Mouse (Mus musculus) thymus, adult 2 months (tissue): Measurements from ENCODE around the gene Phldb1. TPM values are rescaled to one million over a fixed set of nuclear protein-coding genes. Genes with fewer than 3 reads are reported as not detected.
A peak's percentile ranks its signal among the peaks of the same experiment; 100 is the strongest.

Experiments
- DNase-seq: peaks from one replicate; pipeline ENCODE4 v3.0.0; 2021
- H3K27ac ChIP-seq: fragments of 200-500 bp; 2 replicates; pipeline ENCODE4 v1.5.1; 2012; ENCODE audit warnings: low read length, control low read depth; ENCODE audit not compliant: control insufficient read depth, insufficient read depth
- H3K27me3 ChIP-seq: fragments of 200-500 bp; 2 replicates; pipeline ENCODE4 v1.6.1; 2012; ENCODE audit warnings: mild to moderate bottlenecking, low read length, moderate library complexity, mixed read lengths; ENCODE audit not compliant: control insufficient read depth, insufficient read depth
- H3K36me3 ChIP-seq: fragments of 200-500 bp; 2 replicates; pipeline ENCODE4 v1.6.1; 2012; ENCODE audit warnings: mild to moderate bottlenecking, low read length, moderate library complexity; ENCODE audit not compliant: control insufficient read depth, insufficient read depth
- H3K4me1 ChIP-seq: fragments of 200-500 bp; replicated peaks from 2 replicates; pipeline ENCODE4 v1.6.1; 2012; ENCODE audit warnings: low read length; ENCODE audit not compliant: control insufficient read depth, insufficient read depth
- H3K4me3 ChIP-seq: fragments of 200-500 bp; 2 replicates; pipeline ENCODE4 v1.5.1; 2012; ENCODE audit warnings: mild to moderate bottlenecking, low read length, control low read depth, moderate library complexity; ENCODE audit not compliant: control insufficient read depth, insufficient read depth
- CTCF ChIP-seq: fragments of 200-500 bp; IDR thresholded peaks from 2 replicates; pipeline ENCODE4 v1.5.1; 2012; ENCODE audit warnings: mild to moderate bottlenecking, control low read depth, low read length, moderate library complexity, borderline replicate concordance; ENCODE audit not compliant: control insufficient read depth, poor library complexity, insufficient read depth; ENCODE audit errors: extremely low read depth
- POLR2A ChIP-seq: fragments of 200-500 bp; IDR thresholded peaks from 2 replicates; pipeline ENCODE4 v1.6.1; 2012; ENCODE audit warnings: mild to moderate bottlenecking, low read length, control low read depth, moderate library complexity; ENCODE audit not compliant: control insufficient read depth, poor library complexity, insufficient read depth; ENCODE audit errors: extremely low read depth
- WGBS: fragments of 180-500 bp; shearing (Covaris S2); methylation state at CpG from one replicate; pipeline ENCODE4 v1.1.7; 2018; 5-methylcytosine and 5-hydroxymethylcytosine counted together
- polyA plus RNA-seq: library from polyadenylated mRNA; depleted of rRNA; stranded (reverse); fragments of >200 nt; gene quantifications from 2 replicates; pipeline ENCODE4 v1.2.3, GENCODE M21; 2012

Phldb1 gene
- polyA plus RNA-seq, 1 experiment = 27.3 TPM

DNA sequence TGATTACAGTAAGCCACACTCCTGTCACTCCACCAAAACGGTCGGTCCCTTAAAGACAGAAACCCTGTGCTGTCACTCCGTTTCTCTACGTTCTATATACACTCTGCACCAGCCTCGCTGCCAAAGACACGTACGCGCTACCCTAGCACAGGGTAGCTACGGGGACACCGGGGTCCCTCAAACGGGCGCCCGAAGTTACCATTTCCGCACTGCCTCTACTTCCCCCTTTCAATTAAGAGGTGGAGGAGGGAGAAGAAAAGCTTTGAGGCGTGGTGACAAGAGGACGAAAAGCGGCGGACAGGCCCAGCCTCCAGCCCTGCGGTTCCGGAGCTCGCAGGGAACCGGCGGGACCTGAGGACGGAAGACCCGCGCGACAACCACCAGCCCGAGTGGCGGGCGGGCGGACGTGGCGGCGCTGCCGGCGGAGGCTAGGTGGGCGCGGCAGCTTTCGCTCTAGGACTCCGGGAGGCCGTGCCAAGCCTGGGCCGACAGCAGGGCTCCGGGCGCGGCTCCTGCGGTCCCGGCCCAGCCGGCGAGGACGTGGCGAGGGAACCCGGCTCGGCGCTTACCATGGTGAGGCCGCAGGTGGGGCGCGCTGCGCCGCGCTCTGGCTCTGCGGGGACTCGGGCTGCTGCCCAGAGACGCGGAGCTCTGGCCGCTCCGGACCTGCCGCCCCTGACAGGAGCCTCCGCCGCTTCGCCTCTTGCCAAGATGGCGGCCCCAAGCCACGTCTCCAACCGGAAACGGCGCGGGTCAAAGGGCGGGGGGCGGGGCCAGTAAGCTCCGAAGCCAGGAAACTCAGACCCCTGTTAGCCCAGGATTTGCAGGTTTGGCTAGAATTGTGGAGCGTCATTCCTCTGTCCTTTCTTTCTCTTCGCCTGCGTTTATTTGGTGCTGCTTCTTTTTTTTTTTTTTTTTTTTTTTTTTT, 32.4 kb upstream of the Phldb1 start, which contains the start of the genes Arcn1 and Ift46:
Gene Arcn1, minus strand, starts transcription at position 745 of the 928 bp plus-strand sequence.
Gene Ift46, plus strand, starts transcription at position 808 of the 928 bp plus-strand sequence.
- DNase-seq = peak; percentile 77
- Histone ChIP-seq H3K4me3 (peak within 1 kb of the TSS; percentile 96), H3K4me1 (no peaks in the 10 kb centered on the region), H3K36me3 (no peaks in the 10 kb centered on the region), H3K27ac (peak within 1 kb of the TSS; percentile 60), H3K27me3 (no peaks in the 10 kb centered on the region)
- under 1% methylated on average over 82 of the region's 82 CpGs for WGBS
- TF ChIP-seq POLR2A (peak; percentile 65), CTCF (0 out of 2 replicates have a peak, but pooled peaks have one; percentile 42)

DNA sequence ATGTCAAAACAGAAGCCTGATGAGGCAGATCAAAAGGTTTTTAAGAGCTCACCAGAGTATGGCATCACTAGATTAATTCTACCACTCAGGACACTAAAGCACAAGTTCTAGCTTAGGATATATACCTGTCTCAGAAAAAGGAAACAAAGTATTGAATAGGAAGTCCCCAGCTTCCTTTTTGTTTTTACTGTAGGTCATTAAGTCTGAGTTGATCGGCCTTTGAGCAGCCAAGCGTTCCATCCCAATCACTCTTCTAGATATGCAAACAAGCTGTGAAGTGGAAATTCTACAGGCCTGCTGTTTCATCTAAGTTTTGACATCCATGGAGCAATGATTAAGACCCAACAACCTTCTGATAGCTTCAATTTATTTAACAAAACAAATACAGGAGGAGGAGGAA, 25.9 kb upstream of the Phldb1 start:
- WGBS = 78% methylated on average over 2 of the region's 2 CpGs
- H3K27me3 ChIP-seq = no peaks in the 10 kb centered on the region
- H3K27ac ChIP-seq = no peak overlapping the region
- TF ChIP-seq CTCF = no peak
- TF ChIP-seq POLR2A = no peak
- no peak overlapping the region for H3K4me3 ChIP-seq
- DNase-seq = no peak
- H3K4me1 ChIP-seq = no peaks in the 10 kb centered on the region
- H3K36me3 ChIP-seq = peaks cover 24% of the 10 kb centered on the region

DNA sequence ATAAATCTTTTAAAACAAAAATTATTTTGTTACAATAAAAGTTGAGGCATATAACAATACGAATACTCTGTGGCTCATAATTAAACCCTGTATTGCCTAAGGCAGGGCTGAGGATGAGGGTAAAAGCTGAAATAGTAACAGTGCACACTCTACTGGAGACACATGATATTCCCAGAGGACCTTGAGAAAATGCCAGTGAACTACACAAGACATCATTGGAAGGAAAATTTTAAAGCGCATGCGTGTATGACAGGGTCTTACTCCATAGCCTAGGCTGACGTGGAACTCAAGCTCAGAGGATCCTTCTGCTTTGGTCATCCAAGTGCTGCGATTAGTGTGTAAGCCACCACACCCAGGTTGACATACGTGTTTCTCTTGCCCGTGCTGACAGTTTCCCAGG, 13.5 kb upstream of the Phldb1 start:
- WGBS = 96% methylated on average over 7 of the region's 7 CpGs
- DNase-seq = no peak
- Histone ChIP-seq H3K36me3 (peaks cover 90% of the 10 kb centered on the region), H3K27me3 (no peaks in the 10 kb centered on the region), H3K4me3 (no peak overlapping the region), H3K4me1 (no peaks in the 10 kb centered on the region), H3K27ac (no peak overlapping the region)
- TF ChIP-seq POLR2A (no peak), CTCF (no peak)

DNA sequence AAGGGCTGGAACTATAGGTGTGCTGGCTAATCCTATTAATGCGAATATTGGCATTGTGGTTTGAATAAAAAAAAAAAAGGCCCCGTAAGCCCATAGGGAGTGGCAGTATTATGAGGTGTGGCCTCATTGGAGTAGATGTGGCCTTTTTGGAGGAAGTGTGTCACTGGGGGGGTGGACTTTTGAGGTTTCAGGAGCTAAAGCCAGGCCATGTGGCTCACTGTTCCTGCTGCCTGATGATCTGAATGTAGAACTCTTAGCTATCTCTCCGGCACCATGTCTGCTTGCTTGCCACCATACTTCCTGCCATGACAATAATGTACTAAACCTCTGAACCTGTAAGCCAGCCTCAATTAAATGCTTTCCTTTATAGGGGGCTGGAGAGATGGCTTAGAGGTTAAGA, 12.3 kb upstream of the Phldb1 start:
- Histone ChIP-seq H3K36me3 (peaks cover 87% of the 10 kb centered on the region), H3K27ac (no peak overlapping the region), H3K4me3 (no peak overlapping the region), H3K27me3 (no peaks in the 10 kb centered on the region), H3K4me1 (no peaks in the 10 kb centered on the region)
- over 99% methylated on average over 3 of the region's 3 CpGs for WGBS
- DNase-seq = no peak
- TF ChIP-seq CTCF = no peak
- TF ChIP-seq POLR2A = no peak

DNA sequence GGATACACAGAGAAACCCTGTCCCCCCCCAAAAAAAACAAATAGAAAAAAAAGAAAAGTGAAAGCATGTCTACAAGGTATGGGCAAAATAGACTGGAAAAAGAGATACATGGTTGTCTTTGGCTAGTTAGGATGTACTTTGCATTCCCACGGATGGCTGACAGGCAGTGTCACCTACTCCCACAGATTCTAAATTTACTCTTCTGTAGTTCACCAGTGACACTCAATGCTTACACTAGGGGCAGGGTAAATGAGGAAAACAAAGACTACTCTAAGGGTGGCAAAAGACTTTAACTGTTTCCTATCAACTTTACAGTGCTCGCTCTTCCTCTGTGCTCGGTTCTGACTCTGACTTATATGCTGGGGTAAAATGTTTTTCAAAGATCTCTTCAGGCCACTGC, 11.7 kb upstream of the Phldb1 start:
- no peak for DNase-seq
- Histone ChIP-seq H3K27me3 (no peaks in the 10 kb centered on the region), H3K36me3 (peaks cover 81% of the 10 kb centered on the region), H3K4me3 (no peak overlapping the region), H3K27ac (no peak overlapping the region), H3K4me1 (no peaks in the 10 kb centered on the region)
- WGBS = 91% methylated on average over 3 of the region's 3 CpGs
- TF ChIP-seq POLR2A (no peak), CTCF (no peak)

DNA sequence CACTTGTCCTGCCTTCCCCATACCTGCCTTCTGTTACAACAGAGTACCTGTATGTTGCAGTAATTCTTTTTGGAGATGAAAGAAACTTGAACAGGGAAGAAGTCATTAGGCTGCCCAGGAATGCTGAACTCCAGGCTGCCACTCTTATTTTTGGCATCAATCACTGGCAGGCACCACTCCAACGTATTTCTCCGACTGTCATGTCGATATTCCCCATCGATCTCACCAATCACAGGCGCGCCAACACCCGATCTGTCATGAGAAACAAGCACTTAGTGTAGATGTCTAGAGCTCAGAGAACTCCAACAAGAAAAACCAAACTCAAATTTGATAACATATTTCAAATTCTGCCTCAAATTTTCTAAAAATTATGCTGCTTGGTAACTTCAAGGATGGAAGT, 10.4 kb upstream of the Phldb1 start:
- no peak for DNase-seq
- Histone ChIP-seq H3K4me3 (no peak overlapping the region), H3K27ac (no peak overlapping the region), H3K4me1 (no peaks in the 10 kb centered on the region), H3K27me3 (no peaks in the 10 kb centered on the region), H3K36me3 (peaks cover 68% of the 10 kb centered on the region)
- TF ChIP-seq POLR2A (no peak), CTCF (no peak)
- WGBS = 94% methylated on average over 7 of the region's 7 CpGs

DNA sequence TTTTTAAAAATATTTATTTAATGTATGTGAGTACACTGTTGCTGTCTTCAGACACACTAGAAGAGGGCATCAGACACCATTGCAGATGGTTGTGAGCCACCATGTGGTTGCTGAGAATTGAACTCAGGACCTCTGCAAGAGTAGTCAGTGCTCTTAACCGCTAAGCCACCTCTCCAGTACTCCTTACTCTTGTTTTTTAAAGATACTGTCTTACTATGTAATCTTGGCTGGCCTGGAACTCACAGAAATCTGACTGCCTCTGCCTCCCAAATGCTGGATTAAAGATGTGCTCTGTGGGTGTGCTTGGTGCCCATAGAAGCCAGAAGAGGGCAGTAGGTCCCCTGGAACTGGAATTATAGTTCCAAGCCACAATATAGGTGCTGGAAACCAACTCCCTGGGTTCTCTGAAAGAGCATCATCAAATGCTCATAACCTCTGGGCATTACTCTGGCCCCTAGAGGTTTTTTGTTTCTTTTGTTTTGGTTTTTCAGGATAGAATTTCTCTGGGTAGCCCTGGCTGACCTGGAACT, 5.7 kb upstream of the Phldb1 start:
- H3K4me1 ChIP-seq = no peaks in the 10 kb centered on the region
- WGBS = 97% methylated on average over 1 of the region's 1 CpGs
- no peak for TF ChIP-seq CTCF
- no peak for TF ChIP-seq POLR2A
- no peak overlapping the region for H3K27ac ChIP-seq
- H3K27me3 ChIP-seq = no peaks in the 10 kb centered on the region
- peaks cover 31% of the 10 kb centered on the region for H3K36me3 ChIP-seq
- no peak overlapping the region for H3K4me3 ChIP-seq
- DNase-seq = no peak
